Mouse (Mus musculus) cerebellum, adult 11 months (tissue): ENCODE results near the gene Mtor.

Experiments
- DNase-seq: peaks from one replicate; pipeline ENCODE4 v3.0.0; 2022

Mtor gene

GRCm38 (mm10) chr4:148448179-148448852, at the start of gene Mtor:
Gene Mtor, plus strand, starts transcription at chr4:148448611.
- DNase-seq = peak; percentile 94

DNA sequence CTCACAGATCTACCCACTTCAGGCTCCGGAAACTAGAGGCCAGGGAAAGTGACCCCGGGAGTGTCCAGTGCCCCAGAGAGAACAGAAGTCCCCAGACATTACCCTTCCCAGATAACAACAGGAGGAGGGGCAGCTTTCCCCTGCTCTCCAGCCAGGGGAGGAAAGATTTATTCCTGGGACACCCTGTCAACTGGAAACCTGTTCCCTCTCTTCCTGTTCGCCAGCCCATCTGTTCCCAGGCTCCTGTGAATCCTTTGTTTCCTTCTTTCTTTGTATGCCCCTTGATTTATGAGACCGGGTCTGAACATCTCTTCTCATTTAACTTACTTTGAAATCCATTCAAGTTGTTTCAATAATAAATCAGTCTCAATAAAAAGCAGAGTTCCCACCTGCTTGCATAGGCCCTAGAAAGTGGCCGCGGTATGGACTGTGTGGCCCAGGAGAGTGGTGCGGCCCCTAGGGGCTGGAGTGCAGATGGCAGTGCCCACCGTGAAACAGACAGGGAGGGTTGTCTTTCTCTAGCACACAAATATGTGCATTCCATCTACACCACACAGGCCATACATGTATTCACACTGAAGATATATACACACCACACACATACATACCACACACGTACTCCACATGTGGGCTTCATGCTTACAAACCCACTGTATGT, 48.8 kb upstream of the Mtor start:
- no peak for DNase-seq

DNA sequence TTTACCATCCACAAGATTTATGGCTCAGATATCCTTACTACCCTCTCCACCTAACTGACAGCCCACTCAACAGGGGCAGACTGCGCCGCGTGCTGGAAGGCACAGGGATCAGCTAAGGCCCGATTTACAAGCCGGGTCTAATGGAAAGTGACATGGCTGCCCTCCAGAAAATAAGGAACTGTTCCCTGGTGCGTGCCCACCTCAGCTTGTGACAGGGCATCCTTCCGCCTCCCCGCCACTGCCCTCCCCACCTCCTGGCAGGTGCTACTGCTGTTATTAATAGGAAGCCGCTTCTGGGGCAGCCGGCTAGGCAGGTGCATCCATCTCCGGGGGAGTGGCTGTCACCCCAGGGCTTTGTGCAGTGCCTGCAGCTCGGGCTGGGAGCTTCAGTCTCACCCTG, 45.0 kb upstream of the Mtor start:
- DNase-seq = peak; percentile 16

- DNase-seq = no peak
Measured at GRCm38 (mm10) chr4:148404748-148405147, 43.7 kb upstream of the Mtor start.

GRCm38 (mm10) chr4:148405255-148405788, 43.1 kb upstream of the Mtor start:
- no peak for DNase-seq

GRCm38 (mm10) chr4:148408256-148408975, 40.0 kb upstream of the Mtor start:
- no peak for DNase-seq

- DNase-seq = no peak
Measured at GRCm38 (mm10) chr4:148415575-148415974, 32.8 kb upstream of the Mtor start.

DNA sequence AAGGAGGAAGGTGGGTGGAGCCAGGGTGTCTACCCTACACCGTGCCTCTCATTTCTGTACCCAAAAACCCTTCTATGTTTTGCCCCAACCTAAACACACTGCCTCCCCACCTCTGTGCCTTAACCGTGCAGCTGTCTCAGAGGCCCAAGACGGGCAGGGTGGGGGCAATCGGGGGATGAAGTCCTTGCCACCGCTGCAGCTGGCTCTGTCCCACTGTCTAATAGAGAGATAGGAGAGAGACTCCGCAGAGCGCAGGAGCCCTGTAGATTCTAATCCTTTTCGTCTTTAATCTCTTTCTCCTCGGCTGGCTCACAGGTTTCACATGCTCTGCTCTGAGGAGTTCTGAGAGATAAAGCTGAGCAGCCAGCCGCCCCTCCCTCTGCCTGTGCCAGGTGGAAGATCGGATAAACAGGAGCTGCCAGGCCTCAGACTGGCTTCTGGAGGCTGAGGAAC, 31.3 kb upstream of the Mtor start:
- no peak for DNase-seq

- DNase-seq = no peak
Measured at GRCm38 (mm10) chr4:148417559-148417958, 30.9 kb upstream of the Mtor start.

- DNase-seq = no peak
Measured at GRCm38 (mm10) chr4:148426950-148427850, 21.2 kb upstream of the Mtor start.

DNA sequence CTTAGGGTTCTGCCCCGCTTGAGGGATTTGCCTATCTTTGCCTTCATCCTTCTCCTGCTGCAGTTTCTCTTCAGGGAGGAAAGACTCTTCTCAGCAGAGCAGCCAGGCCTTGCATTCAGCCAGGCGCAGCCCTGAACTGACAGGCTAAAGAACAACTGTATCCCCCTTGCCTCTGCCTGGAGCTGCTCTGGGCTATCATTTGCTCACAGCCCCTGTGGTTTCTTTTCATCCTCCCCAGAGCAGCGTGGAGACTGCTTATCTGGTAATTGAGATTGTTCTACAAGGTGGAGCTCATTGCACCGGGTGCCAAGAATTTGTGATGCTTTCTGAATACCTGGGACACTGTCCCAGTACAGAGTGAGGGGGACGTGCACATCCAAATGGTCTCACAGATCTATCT, 19.9 kb upstream of the Mtor start:
- DNase-seq = no peak

- no peak for DNase-seq
Measured at GRCm38 (mm10) chr4:148429121-148429520, 19.3 kb upstream of the Mtor start.

DNA sequence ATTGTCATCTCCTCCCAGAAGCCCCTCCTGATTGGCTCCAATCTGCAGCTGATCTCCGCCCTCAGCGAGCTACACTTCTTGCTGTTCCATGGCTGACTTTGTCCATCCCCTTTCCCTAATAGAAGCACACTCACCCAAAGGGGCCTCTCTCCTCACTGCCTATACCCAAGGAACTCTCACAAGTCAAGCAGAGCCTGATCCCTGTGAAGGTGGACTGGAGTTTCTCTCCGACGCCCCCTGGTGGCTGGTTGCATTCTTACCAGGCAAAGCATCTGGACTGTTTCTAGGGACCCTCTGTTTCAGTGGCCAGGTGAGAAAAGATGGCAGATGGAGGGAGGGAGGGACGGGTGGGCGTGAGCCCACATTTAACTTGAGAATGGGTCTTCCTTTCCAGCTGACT, 18.7 kb upstream of the Mtor start:
- peak; percentile 56 for DNase-seq

DNA sequence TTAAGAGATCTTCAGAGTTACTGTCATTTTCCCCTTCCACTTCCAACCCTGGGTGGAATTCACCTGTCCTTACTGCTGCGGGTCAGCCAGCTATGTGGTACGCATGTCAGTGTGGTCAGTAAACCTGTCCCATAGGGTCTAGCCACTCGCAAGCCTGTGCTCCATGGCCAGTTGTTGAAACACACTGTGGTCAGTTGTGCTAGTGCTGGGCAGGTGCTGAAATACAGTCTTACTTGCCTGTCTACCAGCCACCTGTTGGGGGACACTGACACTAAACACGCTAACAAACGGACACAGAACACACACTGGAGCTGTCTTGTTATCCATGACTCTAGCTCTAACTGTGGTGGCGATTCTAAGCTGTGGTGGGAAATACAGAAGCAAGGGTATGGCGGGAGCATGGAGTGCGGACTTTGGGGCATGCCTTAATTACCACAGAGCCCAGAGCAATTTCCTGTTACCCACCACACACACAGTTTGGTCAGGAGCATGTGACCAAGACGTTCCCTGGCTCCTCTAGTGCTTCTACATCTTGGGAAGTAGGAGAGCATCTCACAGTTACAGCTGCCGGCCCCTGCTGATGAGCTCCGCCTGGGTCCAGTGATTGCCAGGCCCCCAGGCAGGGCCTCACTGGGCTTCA, 17.4 kb upstream of the Mtor start:
- DNase-seq = no peak

DNA sequence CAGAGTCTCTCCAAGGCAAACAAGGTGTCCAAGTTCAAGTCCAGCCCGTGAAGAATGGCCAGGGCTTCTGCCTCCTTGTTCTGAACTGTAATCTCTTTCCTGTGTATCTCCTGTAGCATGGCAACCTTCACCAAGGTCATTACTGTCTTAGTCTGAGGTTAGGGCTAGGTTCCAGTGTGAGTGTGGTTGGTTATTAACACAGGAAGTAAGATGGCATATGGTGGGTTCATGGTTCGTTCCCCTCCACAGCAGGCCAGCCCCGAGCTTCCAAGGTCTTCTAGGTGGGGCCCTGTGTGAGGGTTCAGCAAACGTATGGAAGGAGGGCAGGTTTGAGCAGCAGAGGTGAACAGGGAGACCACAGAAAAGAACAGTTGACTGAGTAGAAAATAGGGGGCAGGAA, 15.9 kb upstream of the Mtor start:
- DNase-seq = no peak

GRCm38 (mm10) chr4:148433336-148433735, 15.1 kb upstream of the Mtor start:
- no peak for DNase-seq

DNA sequence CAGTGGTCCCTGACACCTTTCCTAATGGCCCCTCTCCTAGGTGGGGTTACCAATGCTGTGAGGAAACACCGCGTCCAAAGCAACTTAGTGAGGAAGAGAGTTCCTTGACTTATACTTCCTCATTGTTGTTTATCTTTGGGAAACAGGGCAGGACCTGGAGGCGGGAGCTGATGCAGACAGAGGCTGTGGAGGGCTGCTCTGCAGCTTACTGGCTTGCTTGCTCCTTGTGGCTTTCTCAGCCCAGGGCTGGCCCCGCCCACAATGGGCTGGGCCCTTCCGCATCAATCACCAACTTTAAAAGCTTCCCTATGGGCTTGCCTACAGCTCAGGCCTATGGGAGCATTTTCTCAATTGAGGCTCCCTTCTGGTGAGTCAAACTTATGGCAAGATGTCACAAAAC, 14.6 kb upstream of the Mtor start:
- DNase-seq = no peak

GRCm38 (mm10) chr4:148434554-148434953, 13.9 kb upstream of the Mtor start:
- DNase-seq = no peak

DNA sequence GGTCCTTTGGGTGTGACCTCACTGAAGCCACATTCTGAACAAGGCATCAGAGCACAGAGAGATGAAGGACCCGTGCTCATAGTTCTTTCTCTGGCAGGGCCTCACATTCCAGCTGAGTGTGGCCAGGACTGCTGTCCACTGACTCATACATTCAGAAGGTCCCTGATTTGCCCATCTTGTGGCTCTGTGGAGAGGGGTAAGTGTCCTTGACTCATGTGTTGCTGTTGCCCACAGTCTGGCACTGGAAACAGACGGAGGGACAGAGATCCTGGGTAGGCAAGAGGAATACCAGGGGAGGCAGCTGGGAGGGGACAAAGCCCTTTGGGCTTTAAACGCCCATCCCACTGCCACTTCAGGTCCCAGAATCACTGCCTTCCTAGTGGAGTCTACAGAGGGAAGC, 13.3 kb upstream of the Mtor start:
- no peak for DNase-seq

DNA sequence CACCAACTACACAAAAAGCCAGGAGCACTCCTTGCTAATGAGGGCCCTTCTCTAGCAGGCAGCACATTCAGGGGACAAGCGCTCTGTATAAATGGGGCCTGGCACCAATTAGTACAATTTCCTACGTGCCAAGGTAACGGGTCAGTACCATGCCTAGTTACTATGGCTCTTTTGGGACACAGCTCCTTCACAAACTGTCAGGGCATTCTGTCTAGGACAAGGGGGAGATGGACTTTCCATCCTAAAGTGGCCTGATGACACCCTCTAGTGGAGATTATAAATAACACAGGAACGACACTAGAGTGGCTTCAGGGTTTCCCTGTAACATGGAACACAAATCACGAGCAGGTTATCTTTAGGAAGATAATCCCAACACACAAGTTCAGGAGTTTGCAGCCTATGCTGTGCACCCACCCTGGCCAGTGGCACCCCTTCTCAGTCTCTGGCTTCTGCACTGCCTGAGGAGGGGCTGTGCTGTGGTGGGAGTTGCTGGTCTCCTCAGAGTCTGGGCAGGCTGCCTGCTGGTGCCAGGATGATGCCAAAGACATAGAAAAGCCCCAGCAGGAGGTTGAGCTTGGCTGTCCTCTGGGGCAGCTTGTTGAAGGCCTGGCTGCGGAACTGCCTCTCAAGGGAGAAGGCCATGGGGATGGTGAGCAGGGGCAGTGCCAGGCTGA, 12.6 kb upstream of the Mtor start:
- peak; percentile 33 for DNase-seq

GRCm38 (mm10) chr4:148441931-148442330, 6.5 kb upstream of the Mtor start:
- DNase-seq = no peak

- no peak for DNase-seq
Measured at GRCm38 (mm10) chr4:148442598-148442997, 5.8 kb upstream of the Mtor start.
